Comparison of ENCODE assay signal across 9 mouse cellular contexts in genomic region chr1:190682021-190682926, GRCm38 (mm10).
DNase-seq lines count a peak whose midpoint lies in the region; ATAC-seq lines count a peak whose summit lies in the region.
"Had no signal": no experiment of that assay in that cellular context is flagged by ENCODE, and none has a peak within 500 bp of the region (broad histone marks: within the 10 kb centered on the region; RNA-seq: fewer than 3 reads in every experiment).

No protein-coding gene starts in this region.

- DNase-seq in adipocyte (ENCODE audit: low spot score), result peak; percentile 71
- peak; percentile 39 to 56 for DNase-seq in cerebellum, adult 18-20 months
- peak; percentile 38 to 39 for DNase-seq in frontal cortex, postnatal 14 days (ENCODE audit: low spot score in 2 of 2)
- DNase-seq in layer of hippocampus, postnatal 36 days, result peak; percentile 75 to 81
- DNase-seq in heart, postnatal 4 days, result no peak
- no peak for DNase-seq in heart, adult 11 months

- no peaks in the 10 kb centered on the region for H3K27me3 ChIP-seq in midbrain, embryonic 15.5 days (replicated peaks)
- no peaks in the 10 kb centered on the region; the same call in 1 of the 2 replicates for H3K27me3 ChIP-seq in liver, embryonic 12.5 days (replicated peaks)

- peak overlapping the region; percentile 75 for H3K27ac ChIP-seq in midbrain, embryonic 15.5 days
- no peak overlapping the region for H3K27ac ChIP-seq in liver, embryonic 12.5 days
- H3K27ac ChIP-seq: heart, embryonic 13.5 days had no signal

- WGBS in midbrain, embryonic 15.5 days, result 11% methylated on average over 25 of the region's 25 CpGs
- 58% methylated on average over 25 of the region's 25 CpGs for WGBS in liver, embryonic 12.5 days (ENCODE audit: insufficient replicate concordance)

- H3K9me3 ChIP-seq in midbrain, embryonic 15.5 days, result no peaks in the 10 kb centered on the region
- no peaks in the 10 kb centered on the region for H3K9me3 ChIP-seq in liver, embryonic 12.5 days (replicated peaks)
- H3K9me3 ChIP-seq: heart, embryonic 13.5 days had no signal

- peak overlapping the region; percentile 36 for H3K4me2 ChIP-seq in midbrain, embryonic 15.5 days
- H3K4me2 ChIP-seq in liver, embryonic 12.5 days, result no peak overlapping the region
- H3K4me2 ChIP-seq: heart, embryonic 13.5 days had no signal

- H3K36me3 ChIP-seq in midbrain, embryonic 15.5 days (replicated peaks), result no peaks in the 10 kb centered on the region
- H3K36me3 ChIP-seq in liver, embryonic 12.5 days, result no peaks in the 10 kb centered on the region
- H3K36me3 ChIP-seq: heart, embryonic 13.5 days had no signal

- peaks cover 9% of the 10 kb centered on the region for H3K4me1 ChIP-seq in midbrain, embryonic 15.5 days
- H3K4me1 ChIP-seq in liver, embryonic 12.5 days, result no peaks in the 10 kb centered on the region
- H3K4me1 ChIP-seq: heart, embryonic 13.5 days had no signal

- peak overlapping the region; percentile 10; the same call in 1 of the 2 replicates for H3K4me3 ChIP-seq in midbrain, embryonic 15.5 days
- H3K4me3 ChIP-seq in liver, embryonic 12.5 days, result no peak overlapping the region
- H3K4me3 ChIP-seq: heart, embryonic 13.5 days had no signal

- ATAC-seq in midbrain, embryonic 15.5 days (replicated peaks), result peak; percentile 86
- ATAC-seq in liver, embryonic 12.5 days, result no peak

- no peak overlapping the region for H3K9ac ChIP-seq in midbrain, embryonic 15.5 days
- no peak overlapping the region for H3K9ac ChIP-seq in liver, embryonic 12.5 days
- H3K9ac ChIP-seq: heart, embryonic 13.5 days had no signal

Comparison
In these comparisons a context has a peak if more than half of its experiments do, and no peak if none do; other contexts are left out.
1. DNase-seq: peak in adipocyte (single experiment), cerebellum, adult 18-20 months (2 of 2), frontal cortex, postnatal 14 days (2 of 2) and layer of hippocampus, postnatal 36 days (2 of 2); none in heart, postnatal 4 days (single experiment) and heart, adult 11 months (single experiment).